Mouse (Mus musculus) cerebellum, postnatal 36 days (tissue): ENCODE data around the gene Letm1.
A peak's percentile ranks its signal among the peaks of the same experiment; 100 is the strongest.

Source experiments
- DNase-seq, 2 experiments: peaks; one replicate each; pipeline ENCODE4 v3.0.0; 2021 to 2022; ENCODE audit warnings: mixed read lengths in 2 of 2

Gene Letm1

GRCm38 (mm10) chr5:33705612-33706349, 76.8 kb downstream of the Letm1 start:
- DNase-seq: peak in 1 of 2 experiments; percentile 33

- peak in 1 of 2 experiments; percentile 25 for DNase-seq
Measured at GRCm38 (mm10) chr5:33704945-33705611, 77.5 kb downstream of the Letm1 start.

GRCm38 (mm10) chr5:33703999-33704398, 78.6 kb downstream of the Letm1 start:
- DNase-seq: no peak

GRCm38 (mm10) chr5:33701832-33702231, 80.8 kb downstream of the Letm1 start:
- DNase-seq: no peak

- no peak for DNase-seq
Measured at GRCm38 (mm10) chr5:33700010-33700409, 82.6 kb downstream of the Letm1 start.

GRCm38 (mm10) chr5:33698669-33699068, 83.9 kb downstream of the Letm1 start:
- no peak for DNase-seq

- no peak for DNase-seq
Measured at GRCm38 (mm10) chr5:33697947-33698512, 84.6 kb downstream of the Letm1 start.

GRCm38 (mm10) chr5:33697534-33697933, 85.1 kb downstream of the Letm1 start:
- no peak for DNase-seq

GRCm38 (mm10) chr5:33696430-33696829, 86.2 kb downstream of the Letm1 start:
- DNase-seq: no peak

GRCm38 (mm10) chr5:33695718-33696121, 86.9 kb downstream of the Letm1 start:
- no peak for DNase-seq

- no peak for DNase-seq
Measured at GRCm38 (mm10) chr5:33694848-33695717, 87.5 kb downstream of the Letm1 start.

GRCm38 (mm10) chr5:33694461-33694847, 88.2 kb downstream of the Letm1 start:
- DNase-seq: no peak

GRCm38 (mm10) chr5:33692393-33692792, 90.2 kb downstream of the Letm1 start:
- DNase-seq: no peak

- DNase-seq: no peak
Measured at GRCm38 (mm10) chr5:33689852-33690645, 92.6 kb downstream of the Letm1 start.
